Mouse (Mus musculus): ENCODE results near the gene Slc11a2. TPM values are rescaled to one million over a fixed set of nuclear protein-coding genes. Genes with fewer than 3 reads are reported as not detected.
"Not testable (repeated sequence)": the region's sequence is repeated elsewhere in the genome, so short reads cannot be mapped to it uniquely, and the experiment has no call there.

The Slc11a2 gene
- polyA plus RNA-seq, 1 experiment from 2014 or later: 22.3 TPM

DNA sequence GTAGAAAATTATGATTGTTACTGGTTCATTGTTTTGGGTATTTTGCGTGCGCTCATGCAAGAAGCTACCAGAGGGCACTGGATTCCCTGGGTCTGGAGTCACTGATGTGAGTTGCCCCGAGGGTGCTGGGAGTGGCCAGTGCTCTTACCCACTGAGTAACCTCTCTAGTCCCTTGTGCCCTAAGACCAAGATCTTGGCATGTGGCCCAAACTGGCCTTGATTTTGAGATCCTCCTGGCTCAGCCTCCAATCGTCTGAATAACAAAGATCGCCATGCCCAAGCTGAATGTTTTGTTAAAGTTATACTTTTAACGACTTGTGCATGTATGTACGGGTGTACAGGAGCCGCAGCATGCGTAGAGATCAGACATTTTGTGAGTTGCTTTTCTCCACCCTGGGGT, 39.2 kb downstream of the Slc11a2 start:
- Histone ChIP-seq H3K4me2 (ENCODE audit: low read depth, low read length) (no peak overlapping the region), H3K4me1 (replicated peaks; ENCODE audit: control insufficient read depth, insufficient read depth, low read length) (no peaks in the 10 kb centered on the region), H3K27ac (ENCODE audit: low read length) (no peak overlapping the region), H3K9ac (ENCODE audit: low read length) (no peak overlapping the region), H3K36me3 (ENCODE audit: control insufficient read depth, insufficient read depth, low read length) (no peaks in the 10 kb centered on the region), H3K4me3 (ENCODE audit: low read length) (no peak overlapping the region), H3K27me3 (ENCODE audit: control insufficient read depth, insufficient read depth, low read depth, low read length) (no peaks in the 10 kb centered on the region), H3K9me3 (ENCODE audit: control insufficient read depth, low read length) (no peaks in the 10 kb centered on the region)
- ATAC-seq (ENCODE audit: low read depth): no peak
- WGBS: 92% methylated on average over 9 of the region's 9 CpGs

- WGBS: 46% methylated on average over 2 of the region's 2 CpGs
- Histone ChIP-seq H3K4me2 (ENCODE audit: low read depth, low read length) (no peak overlapping the region), H3K4me3 (ENCODE audit: low read length) (no peak overlapping the region), H3K27me3 (ENCODE audit: control insufficient read depth, insufficient read depth, low read depth, low read length) (no peaks in the 10 kb centered on the region), H3K4me1 (replicated peaks; ENCODE audit: control insufficient read depth, insufficient read depth, low read length) (peaks cover 3% of the 10 kb centered on the region; the same call in 1 of the 2 replicates), H3K9me3 (ENCODE audit: control insufficient read depth, low read length) (no peaks in the 10 kb centered on the region), H3K27ac (ENCODE audit: low read length) (peak overlapping the region; percentile 49; the same call in 1 of the 2 replicates), H3K36me3 (ENCODE audit: control insufficient read depth, insufficient read depth, low read length) (no peaks in the 10 kb centered on the region), H3K9ac (ENCODE audit: low read length) (no peak overlapping the region)
- peak; percentile 59; the same call in 1 of the 2 replicates for ATAC-seq (ENCODE audit: low read depth)
Measured at GRCm38 (mm10) chr15:100380104-100380503, 44.8 kb downstream of the Slc11a2 start.

DNA sequence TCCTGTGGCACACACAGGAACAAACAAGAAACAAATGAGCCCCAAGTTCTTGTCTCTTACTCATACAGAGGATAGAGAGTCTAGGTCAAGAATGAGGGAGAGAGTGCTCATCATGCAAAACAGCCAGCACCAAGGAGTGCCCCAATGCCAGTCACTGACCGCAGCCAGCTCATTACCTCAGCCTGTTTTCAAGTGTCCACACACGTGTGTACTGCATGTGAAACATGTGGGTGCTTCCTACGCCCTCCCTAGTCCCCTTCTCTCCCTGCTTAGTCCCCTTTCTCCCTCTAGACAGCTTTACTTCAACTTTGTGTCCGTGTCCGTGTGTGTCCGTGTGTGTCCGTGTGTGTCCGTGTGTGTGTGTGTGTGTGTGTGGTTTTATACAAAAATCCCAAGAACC, 45.2 kb downstream of the Slc11a2 start:
- Histone ChIP-seq H3K9me3 (ENCODE audit: control insufficient read depth, low read length) (no peaks in the 10 kb centered on the region), H3K4me3 (ENCODE audit: low read length) (no peak overlapping the region), H3K4me1 (replicated peaks; ENCODE audit: control insufficient read depth, insufficient read depth, low read length) (peaks cover 3% of the 10 kb centered on the region; the same call in 1 of the 2 replicates), H3K4me2 (ENCODE audit: low read depth, low read length) (no peak overlapping the region), H3K27me3 (ENCODE audit: control insufficient read depth, insufficient read depth, low read depth, low read length) (no peaks in the 10 kb centered on the region), H3K9ac (ENCODE audit: low read length) (no peak overlapping the region), H3K36me3 (ENCODE audit: control insufficient read depth, insufficient read depth, low read length) (no peaks in the 10 kb centered on the region), H3K27ac (ENCODE audit: low read length) (no peak overlapping the region)
- WGBS: 80% methylated on average over 8 of the region's 8 CpGs
- no peak; the same call in 1 of the 2 replicates for ATAC-seq (ENCODE audit: low read depth)

DNA sequence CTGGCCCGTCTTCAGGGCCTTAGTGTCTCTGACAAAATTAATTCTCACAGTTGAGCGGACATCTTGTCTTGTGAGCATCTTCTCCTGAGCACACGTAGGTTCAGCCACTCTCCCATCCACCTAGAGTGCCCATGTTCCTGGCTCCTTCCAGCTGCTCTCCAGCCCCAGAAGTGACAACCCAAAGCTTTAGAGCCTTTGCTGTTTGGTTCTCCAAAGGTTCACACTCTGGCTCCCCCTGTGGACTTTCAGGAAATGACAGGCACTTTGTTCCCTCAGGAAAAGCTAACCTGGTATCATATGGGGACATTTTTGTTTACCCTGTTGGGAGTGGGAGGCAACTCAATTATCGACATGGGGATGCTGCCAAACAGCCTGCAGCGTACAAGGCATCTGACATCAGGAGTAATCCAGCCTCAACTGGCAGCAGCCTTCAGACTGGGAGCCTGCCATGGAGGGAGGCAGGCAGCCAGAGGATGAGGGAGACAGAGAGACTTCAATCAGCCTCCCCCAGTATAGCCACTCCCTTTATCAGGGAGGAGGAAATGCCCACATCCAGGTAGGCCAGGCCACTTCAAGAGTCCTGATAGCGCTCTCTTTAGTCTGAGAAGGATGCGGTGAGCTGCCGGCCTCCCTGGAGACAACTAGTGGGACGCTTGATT, 46.9 kb downstream of the Slc11a2 start:
- not testable (repeated sequence) for H3K4me1 ChIP-seq (replicated peaks; ENCODE audit: control insufficient read depth, insufficient read depth, low read length); H3K27me3 ChIP-seq (ENCODE audit: control insufficient read depth, insufficient read depth, low read depth, low read length); H3K36me3 ChIP-seq (ENCODE audit: control insufficient read depth, insufficient read depth, low read length); H3K27ac ChIP-seq (ENCODE audit: low read length); H3K4me3 ChIP-seq (ENCODE audit: low read length); H3K9ac ChIP-seq (ENCODE audit: low read length); H3K9me3 ChIP-seq (ENCODE audit: control insufficient read depth, low read length); H3K4me2 ChIP-seq (ENCODE audit: low read depth, low read length)
- ATAC-seq (ENCODE audit: low read depth): peak; percentile 57
- WGBS: 22% methylated on average over 3 of the region's 9 CpGs

GRCm38 (mm10) chr15:100375066-100375465, 49.8 kb downstream of the Slc11a2 start:
- Histone ChIP-seq H3K4me2 (ENCODE audit: low read depth, low read length) (no peak overlapping the region), H3K9ac (ENCODE audit: low read length) (no peak overlapping the region), H3K36me3 (ENCODE audit: control insufficient read depth, insufficient read depth, low read length) (no peaks in the 10 kb centered on the region), H3K4me3 (ENCODE audit: low read length) (no peak overlapping the region), H3K4me1 (replicated peaks; ENCODE audit: control insufficient read depth, insufficient read depth, low read length) (no peaks in the 10 kb centered on the region), H3K9me3 (ENCODE audit: control insufficient read depth, low read length) (no peaks in the 10 kb centered on the region), H3K27me3 (ENCODE audit: control insufficient read depth, insufficient read depth, low read depth, low read length) (no peaks in the 10 kb centered on the region), H3K27ac (ENCODE audit: low read length) (no peak overlapping the region)
- WGBS: 31% methylated on average over 5 of the region's 5 CpGs
- no peak for ATAC-seq (ENCODE audit: low read depth)

- 63% methylated on average over 7 of the region's 7 CpGs for WGBS
- no peak overlapping the region for H3K4me2 ChIP-seq (ENCODE audit: low read depth, low read length)
- no peak overlapping the region for H3K27ac ChIP-seq (ENCODE audit: low read length)
- no peaks in the 10 kb centered on the region for H3K9me3 ChIP-seq (ENCODE audit: control insufficient read depth, low read length)
- no peak overlapping the region for H3K9ac ChIP-seq (ENCODE audit: low read length)
- H3K4me3 ChIP-seq (ENCODE audit: low read length): no peak overlapping the region
- H3K27me3 ChIP-seq (ENCODE audit: control insufficient read depth, insufficient read depth, low read depth, low read length): no peaks in the 10 kb centered on the region
- H3K36me3 ChIP-seq (ENCODE audit: control insufficient read depth, insufficient read depth, low read length): no peaks in the 10 kb centered on the region
- no peak for ATAC-seq (ENCODE audit: low read depth)
- no peaks in the 10 kb centered on the region for H3K4me1 ChIP-seq (replicated peaks; ENCODE audit: control insufficient read depth, insufficient read depth, low read length)
Measured at GRCm38 (mm10) chr15:100367119-100367518, 57.8 kb downstream of the Slc11a2 start.

DNA sequence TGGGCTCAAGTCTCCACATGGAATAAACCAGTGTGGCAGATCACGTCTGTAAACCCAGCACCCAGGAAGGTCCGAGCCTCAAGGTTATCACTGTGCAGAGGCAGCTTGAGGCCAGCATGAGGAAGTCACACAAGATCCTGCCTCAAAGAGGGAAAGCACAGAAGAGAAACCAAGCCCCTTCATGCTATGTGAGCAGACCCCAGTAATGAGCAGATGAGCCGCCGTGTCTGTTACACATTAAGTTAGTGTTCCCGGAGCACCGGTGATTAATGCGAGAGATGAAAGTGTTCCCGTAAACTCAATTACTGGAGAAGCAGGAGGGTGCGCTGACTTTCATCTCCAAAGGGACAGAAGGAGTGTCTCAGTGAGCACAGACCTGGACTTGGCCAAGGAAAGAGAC, 58.9 kb downstream of the Slc11a2 start:
- not testable (repeated sequence) for H3K4me3 ChIP-seq (ENCODE audit: low read length); H3K36me3 ChIP-seq (ENCODE audit: control insufficient read depth, insufficient read depth, low read length); H3K4me1 ChIP-seq (replicated peaks; ENCODE audit: control insufficient read depth, insufficient read depth, low read length); ATAC-seq (ENCODE audit: low read depth); H3K27ac ChIP-seq (ENCODE audit: low read length); H3K9ac ChIP-seq (ENCODE audit: low read length); H3K27me3 ChIP-seq (ENCODE audit: control insufficient read depth, insufficient read depth, low read depth, low read length); H3K4me2 ChIP-seq (ENCODE audit: low read depth, low read length); H3K9me3 ChIP-seq (ENCODE audit: control insufficient read depth, low read length)
- WGBS: 58% methylated on average over 9 of the region's 9 CpGs

GRCm38 (mm10) chr15:100364242-100364641, 60.6 kb downstream of the Slc11a2 start, which contains the start of gene Higd1c:
Gene Higd1c, plus strand, starts transcription at chr15:100364542.
- no peaks in the 10 kb centered on the region for H3K27me3 ChIP-seq (ENCODE audit: control insufficient read depth, insufficient read depth, low read depth, low read length)
- H3K36me3 ChIP-seq (ENCODE audit: control insufficient read depth, insufficient read depth, low read length): no peaks in the 10 kb centered on the region
- 54% methylated on average over 7 of the region's 7 CpGs for WGBS
- no peak within 1 kb of the TSS for H3K27ac ChIP-seq (ENCODE audit: low read length)
- ATAC-seq (ENCODE audit: low read depth): no peak
- H3K4me3 ChIP-seq (ENCODE audit: low read length): no peak within 1 kb of the TSS
- no peaks in the 10 kb centered on the region for H3K9me3 ChIP-seq (ENCODE audit: control insufficient read depth, low read length)
- H3K4me1 ChIP-seq (replicated peaks; ENCODE audit: control insufficient read depth, insufficient read depth, low read length): no peaks in the 10 kb centered on the region
- no peak within 1 kb of the TSS for H3K4me2 ChIP-seq (ENCODE audit: low read depth, low read length)
- no peak within 1 kb of the TSS for H3K9ac ChIP-seq (ENCODE audit: low read length)

- Histone ChIP-seq H3K4me3 (ENCODE audit: low read length) (no peak overlapping the region), H3K9ac (ENCODE audit: low read length) (no peak overlapping the region), H3K4me1 (replicated peaks; ENCODE audit: control insufficient read depth, insufficient read depth, low read length) (no peaks in the 10 kb centered on the region), H3K4me2 (ENCODE audit: low read depth, low read length) (no peak overlapping the region), H3K36me3 (ENCODE audit: control insufficient read depth, insufficient read depth, low read length) (no peaks in the 10 kb centered on the region), H3K9me3 (ENCODE audit: control insufficient read depth, low read length) (no peaks in the 10 kb centered on the region), H3K27me3 (ENCODE audit: control insufficient read depth, insufficient read depth, low read depth, low read length) (no peaks in the 10 kb centered on the region), H3K27ac (ENCODE audit: low read length) (no peak overlapping the region)
- ATAC-seq (ENCODE audit: low read depth): no peak
- WGBS: 77% methylated on average over 5 of the region's 5 CpGs
Measured at GRCm38 (mm10) chr15:100355876-100356275, 69.0 kb downstream of the Slc11a2 start.

All from lung, embryonic 16.5 days (tissue).